Mouse (Mus musculus) gastrocnemius, postnatal 36 days (tissue): ENCODE measurements around the gene Olfr1369-ps1. TPM values are rescaled to one million over a fixed set of nuclear protein-coding genes. Genes with fewer than 3 reads are reported as not detected.
"Not testable (repeated sequence)": the region's sequence is repeated elsewhere in the genome, so short reads cannot be mapped to it uniquely, and the experiment has no call there.

ENCODE experiments used
- DNase-seq, 2 experiments: peaks; one replicate each; pipeline ENCODE4 v3.0.0; 2022
- intact Hi-C: fragments of 180-260 bp; cut with DNase I; formaldehyde crosslinking; loops from one replicate; pipeline ENCODE4 v1.15.1; 2025
- long read RNA-seq, 2 experiments: library from polyadenylated mRNA; stranded (forward); transcript quantifications; one replicate each; pipeline ENCODE4 v2.0.0; 2021
- total RNA-seq, 2 experiments: library from RNA; stranded (reverse); gene quantifications; 2 replicates each; pipeline ENCODE4 v1.2.3; 2021

Gene Olfr1369-ps1
- total RNA-seq = not detected
- long read RNA-seq, experiment 1 = 0 reads
- long read RNA-seq, experiment 2 = 0 reads

DNA sequence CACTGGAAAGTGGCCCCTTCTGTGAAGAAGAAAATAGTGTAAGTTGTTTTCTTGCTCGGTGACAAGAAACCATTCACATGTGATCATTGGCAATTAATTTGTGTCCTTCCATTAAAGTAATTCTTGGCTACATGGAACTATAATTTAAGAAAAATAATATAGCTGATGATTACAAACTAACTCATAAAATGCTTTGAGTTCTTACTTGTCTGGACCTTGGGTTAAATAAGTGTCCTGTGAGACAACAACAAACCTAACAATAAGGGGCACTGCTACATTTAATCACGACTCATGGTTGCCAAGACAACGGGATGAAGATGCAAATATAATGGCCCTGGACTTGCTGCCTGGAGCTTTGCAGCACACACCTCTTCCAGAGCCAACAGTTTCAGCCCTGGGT, at the start of gene Olfr1369-ps1:
TSS of gene Olfr1369-ps1 (plus strand) at position 301 of the 400 bp plus-strand sequence.
- intact Hi-C loops, DNase-seq: not testable (repeated sequence)

DNA sequence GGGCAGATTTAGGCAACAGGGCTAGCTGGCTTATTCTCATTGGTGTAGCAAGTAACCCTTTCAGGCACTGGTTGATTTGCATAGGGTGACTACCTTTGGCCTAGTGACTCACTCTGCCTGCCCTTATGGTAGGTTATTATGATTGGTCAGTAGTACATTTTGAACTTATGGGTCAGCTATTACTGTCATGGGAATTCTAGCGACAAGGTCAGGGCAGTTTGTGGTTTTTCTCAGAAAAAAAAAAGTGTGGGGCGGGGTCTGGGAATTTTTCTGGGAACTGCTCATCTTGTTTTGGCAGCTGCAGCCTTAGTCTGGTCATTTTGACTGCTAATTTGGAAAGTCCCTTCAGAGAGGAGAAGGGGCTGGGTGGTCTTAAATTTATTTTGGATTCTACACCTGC, 45.3 kb upstream of the Olfr1369-ps1 start:
- intact Hi-C loops = no loop called here

DNA sequence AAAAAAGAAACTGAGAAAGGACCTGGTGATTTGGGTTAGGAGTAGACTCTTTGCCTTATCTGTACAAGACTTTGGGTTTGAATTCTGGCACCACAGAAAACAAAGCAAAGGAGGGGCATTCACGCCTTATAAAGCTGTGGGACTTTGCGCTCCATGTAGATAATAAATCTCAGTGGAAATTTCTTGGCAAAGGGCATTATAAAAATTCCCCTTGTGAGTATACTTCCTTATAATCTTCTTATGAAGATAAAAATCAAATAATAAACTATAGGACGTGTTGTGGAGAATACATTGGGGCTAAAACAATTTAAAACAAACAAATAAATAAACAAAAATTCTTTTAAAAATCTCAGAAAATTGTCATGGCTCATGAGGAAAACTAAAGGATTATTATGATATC, 36.4 kb upstream of the Olfr1369-ps1 start, which contains the start of gene Olfr1370:
TSS of gene Olfr1370 (minus strand) at position 101 of the 400 bp plus-strand sequence.
- intact Hi-C loops = no loop called here

More for the DNA sequence above, 45.3 kb upstream of the Olfr1369-ps1 start:
- DNase-seq = no peak

DNA sequence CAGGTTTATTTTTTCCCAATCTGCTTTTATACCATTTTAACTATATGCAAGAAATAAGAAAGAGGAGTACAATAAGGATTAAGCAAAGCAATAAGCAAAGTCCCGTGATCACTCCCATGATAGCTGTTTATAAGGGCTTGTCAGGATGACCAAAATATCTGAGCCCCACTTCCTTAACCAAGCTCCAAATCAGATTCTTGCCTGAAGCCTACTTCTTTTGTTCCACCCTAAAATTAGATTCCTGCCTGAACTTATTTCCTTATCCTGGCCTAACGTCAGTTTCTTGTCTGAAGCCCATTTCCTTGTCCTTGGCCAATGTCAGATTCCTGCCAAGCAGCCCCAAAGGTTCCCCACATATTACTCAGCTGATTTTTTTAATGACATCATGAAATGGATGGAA, 28.6 kb upstream of the Olfr1369-ps1 start:
- intact Hi-C loops = no loop called here
- no peak for DNase-seq

More for the DNA sequence above, 36.4 kb upstream of the Olfr1369-ps1 start, which contains the start of gene Olfr1370:
- DNase-seq = no peak

DNA sequence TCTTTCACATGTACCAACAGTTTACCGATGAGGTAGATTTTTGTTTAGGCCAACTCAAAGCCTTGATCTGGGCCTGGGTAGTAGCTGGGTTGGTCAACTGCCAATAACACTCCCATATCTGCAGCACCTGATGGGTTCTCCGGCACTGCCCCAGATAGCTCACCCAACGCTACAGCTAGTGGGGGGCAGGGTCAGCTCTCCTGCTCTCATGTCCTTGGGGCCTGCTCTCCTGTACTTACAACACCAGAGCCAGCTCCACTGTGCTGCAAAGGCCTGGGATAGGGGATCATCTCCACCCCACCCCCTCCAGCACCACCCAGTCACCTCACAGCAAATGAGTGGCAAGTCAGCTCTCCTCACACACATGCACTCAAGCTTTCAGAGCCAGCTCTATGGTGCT, 1.5 kb upstream of the Olfr1369-ps1 start:
- intact Hi-C loops = no loop called here
- no peak for DNase-seq

DNA sequence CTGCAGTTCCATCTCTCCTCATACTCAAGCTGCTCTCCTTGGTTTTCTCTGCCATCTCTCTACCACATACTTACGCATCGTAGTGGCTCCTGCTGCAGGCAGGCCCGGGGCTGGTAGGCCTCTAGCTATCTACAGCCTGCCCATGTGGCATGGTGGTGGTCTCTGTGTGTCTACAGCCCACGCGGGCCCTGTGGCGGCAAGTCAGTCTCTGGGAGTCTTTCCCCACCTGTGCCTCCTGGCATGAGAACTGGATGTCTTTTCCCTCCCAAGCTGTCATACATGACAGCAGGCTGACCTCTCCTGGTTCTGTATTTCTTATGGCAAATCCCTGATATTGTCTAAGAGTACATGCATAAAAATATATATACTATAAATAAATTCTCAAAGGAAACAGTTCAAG, 842 bp upstream of the Olfr1369-ps1 start:
- intact Hi-C loops = no loop called here
- no peak for DNase-seq

DNA sequence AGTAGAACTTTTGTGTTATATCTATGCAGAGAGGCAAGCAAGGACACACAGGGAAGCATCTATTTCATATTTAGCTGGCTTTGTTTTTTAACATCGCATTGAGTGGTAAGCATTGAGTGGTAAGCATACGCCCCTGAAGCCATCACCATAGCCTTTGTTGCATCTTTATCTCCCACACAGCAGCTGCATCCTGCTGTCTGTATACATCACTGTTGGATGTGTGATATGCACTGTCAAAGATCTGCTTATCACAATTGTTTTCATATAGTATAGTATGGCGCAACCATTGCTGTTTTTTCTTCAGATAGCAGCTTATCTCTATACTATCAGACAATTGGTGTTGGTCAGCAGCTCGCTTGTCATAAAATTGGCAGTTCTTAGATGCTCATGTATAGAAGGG, 2.8 kb downstream of the Olfr1369-ps1 start:
- intact Hi-C loops = no loop called here
- DNase-seq = no peak

DNA sequence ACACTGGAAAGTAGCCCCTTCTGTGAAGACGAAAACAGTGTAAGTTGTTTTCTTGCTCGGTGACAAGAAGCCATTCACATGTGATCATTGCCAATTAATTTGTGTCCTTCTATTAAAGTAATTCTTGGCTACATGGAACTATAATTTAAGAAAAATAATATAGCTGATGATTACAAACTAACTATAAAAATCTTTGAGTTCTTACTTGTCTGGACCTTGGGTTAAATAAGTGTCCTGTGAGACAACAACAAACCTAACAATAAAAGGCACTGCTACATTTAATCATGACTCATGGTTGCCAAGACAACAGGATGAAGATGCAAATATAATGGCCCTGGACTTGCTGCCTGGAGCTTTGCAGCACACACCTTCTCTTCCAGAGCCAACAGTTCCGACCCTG, 18.1 kb downstream of the Olfr1369-ps1 start, which contains the start of gene Olfr263:
TSS of gene Olfr263 (plus strand) at position 301 of the 400 bp plus-strand sequence.
- intact Hi-C loops, DNase-seq: not testable (repeated sequence)

DNA sequence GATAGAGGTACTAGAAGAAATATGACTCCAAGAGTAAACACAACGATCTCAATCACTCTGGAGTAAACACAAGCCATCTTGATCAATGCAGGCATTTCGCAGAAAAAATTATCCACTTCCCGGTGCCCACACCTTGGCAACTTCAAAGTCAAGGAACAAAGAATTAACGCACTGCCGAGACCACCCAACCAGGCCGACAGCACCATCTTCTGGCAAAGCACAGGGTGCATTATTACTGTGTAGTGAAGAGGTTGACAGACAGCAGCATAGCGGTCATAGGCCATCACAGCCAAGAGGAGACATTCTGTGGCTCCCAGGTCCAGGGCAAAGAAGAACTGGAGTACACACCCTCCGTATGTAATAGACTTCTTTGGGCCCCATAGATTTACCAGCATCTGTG, 31.1 kb downstream of the Olfr1369-ps1 start:
- intact Hi-C loops = no loop called here

DNA sequence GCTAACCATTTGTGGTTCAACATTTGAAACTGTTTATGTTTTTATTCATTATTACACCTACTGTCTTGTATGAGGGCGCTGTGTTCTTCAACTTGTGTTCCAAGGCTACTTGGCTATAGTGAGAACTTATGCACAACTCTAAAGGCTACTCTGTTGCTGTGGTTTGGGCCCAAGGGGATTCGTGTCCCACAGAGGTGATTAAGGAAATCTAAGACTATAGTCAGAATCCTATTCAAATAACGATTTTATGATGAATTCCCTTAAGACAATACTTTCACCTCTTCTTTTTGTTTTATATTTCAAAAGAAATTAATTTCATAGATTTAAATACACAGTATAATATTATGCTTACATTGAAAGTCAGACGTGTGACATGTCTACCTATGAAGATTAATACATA, 34.5 kb downstream of the Olfr1369-ps1 start, which contains the start of gene Olfr1368:
TSS of gene Olfr1368 (minus strand) at position 101 of the 400 bp plus-strand sequence.
- DNase-seq = no peak
- intact Hi-C loops = no loop called here

More for the DNA sequence above, 31.1 kb downstream of the Olfr1369-ps1 start:
- DNase-seq = no peak

DNA sequence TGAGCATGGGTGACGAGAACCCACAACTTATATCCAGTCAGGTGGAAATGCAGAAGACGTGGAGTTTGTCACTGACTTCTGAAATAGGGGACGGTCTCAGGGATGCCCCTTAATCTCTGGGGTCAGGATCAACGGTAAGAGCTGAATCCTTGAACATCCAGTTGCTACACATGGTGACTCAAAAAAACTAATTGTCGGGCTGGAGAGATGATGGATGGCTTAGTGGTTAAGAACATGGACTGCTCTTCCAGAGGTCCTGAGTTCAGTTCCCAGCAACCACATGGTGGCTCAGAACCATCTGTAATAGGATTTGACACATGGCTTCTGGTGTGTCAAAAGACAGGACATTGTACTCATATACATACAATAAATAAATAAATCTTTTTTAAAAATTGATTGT, 44.6 kb downstream of the Olfr1369-ps1 start:
- intact Hi-C loops = loop anchor here (5.0 to 10.0 kb wide), 3 partner anchors 211 to 841 kb away; no protein-coding TSS in a partner anchor

DNA sequence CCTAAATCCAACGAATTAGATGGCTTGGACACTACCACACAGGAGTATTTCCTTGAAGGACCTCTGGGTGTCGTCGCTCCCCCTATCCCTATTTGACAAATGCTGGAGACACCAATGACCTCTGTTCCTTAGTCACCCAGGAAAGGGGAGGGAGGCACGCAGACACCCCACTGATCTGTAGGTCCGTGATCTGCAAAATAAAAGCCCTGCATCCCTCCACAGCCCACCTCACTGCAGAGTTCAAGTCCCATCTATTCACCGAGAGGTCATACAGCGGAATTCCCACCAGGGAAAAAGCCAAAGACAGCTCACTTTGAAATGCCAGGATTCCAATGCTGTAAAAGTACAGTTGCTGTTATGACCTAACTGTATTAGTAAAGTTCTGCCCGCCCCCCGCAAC, 46.8 kb downstream of the Olfr1369-ps1 start:
- intact Hi-C loops = loop anchor here (5.0 to 10.0 kb wide), 3 partner anchors 213 to 843 kb away; no protein-coding TSS in a partner anchor

More for the DNA sequence above, 44.6 kb downstream of the Olfr1369-ps1 start:
- DNase-seq = no peak

DNA sequence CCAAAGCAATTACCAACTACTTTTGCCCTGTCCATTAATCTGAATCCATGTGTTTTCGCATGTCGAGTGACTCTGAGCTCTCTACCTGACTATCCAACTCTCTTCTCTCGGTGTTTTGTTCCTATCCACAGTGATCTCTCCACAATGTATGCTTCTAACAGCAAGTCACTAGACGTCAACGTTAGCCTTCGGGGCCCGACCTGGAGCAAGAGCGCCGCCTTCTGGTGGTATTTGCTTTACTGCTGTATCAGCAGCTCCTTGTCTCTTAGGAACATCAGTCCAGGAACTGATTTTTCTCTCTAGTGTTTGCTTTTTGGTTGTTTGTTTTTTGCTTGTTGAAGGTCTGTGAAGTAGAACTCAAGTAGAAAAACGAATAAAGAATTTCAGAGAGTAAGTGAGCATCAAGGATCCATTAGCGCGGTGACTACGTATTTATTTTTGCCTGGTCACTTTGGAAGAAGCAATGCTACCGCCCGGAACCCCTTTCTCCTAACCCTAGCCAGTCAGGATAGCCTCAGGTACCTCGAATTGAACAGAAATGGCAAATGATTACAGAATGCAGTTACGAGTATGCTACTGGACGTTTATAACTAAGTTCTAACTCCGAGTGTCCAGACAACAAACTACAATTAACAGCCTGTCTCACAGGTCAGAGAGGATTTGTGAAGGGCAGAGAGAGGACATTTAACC, 47.6 kb downstream of the Olfr1369-ps1 start:
- peak; percentile 68 to 81 for DNase-seq
- intact Hi-C loops = loop anchor here (5.0 to 10.0 kb wide), 3 partner anchors 214 to 844 kb away; no protein-coding TSS in a partner anchor

More for the DNA sequence above, 46.8 kb downstream of the Olfr1369-ps1 start:
- DNase-seq = no peak

DNA sequence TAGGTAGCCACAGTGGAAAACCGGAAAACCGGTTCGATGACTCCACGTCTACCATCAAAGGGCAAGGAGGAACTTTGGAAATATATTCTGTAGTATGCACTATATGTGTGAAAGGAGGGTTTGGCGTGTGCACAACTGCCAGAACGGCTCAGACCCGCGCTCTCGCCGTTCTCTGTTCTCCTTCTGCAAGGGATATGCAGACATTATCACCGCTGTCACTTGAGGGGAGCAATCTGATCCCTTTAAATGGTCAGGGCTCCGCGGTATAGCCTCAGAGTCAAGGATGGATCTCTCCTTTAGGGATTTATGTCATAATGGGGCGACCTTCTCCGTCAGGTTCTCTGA, 48.2 kb downstream of the Olfr1369-ps1 start:
- intact Hi-C loops = loop anchor here (5.0 to 10.0 kb wide), 3 partner anchors 215 to 845 kb away; no protein-coding TSS in a partner anchor
- no peak for DNase-seq

DNA sequence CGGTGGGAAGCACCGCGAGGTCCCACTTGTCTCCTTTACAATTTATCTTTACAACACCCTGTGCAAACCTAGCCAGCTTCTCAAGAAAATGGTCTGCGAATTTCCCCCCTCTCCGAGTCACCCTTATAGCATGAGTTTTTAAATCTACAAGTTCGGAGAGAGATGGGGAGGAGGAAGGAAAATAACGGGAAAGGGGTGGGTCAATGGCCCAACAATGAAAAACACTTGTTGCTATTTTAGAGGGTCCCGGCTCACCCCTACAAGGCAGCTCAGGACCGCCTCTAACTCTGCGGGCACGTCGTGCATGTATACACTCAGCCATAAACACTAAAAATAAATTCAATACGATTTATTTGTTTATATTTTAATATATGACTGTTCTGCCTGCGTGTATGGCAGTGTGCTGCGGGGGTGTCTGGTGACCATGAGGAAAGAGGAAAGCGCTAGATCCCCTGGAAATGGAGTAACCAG, 48.8 kb downstream of the Olfr1369-ps1 start:
- no peak for DNase-seq
- intact Hi-C loops = loop anchor here (5.0 kb wide), 2 partner anchors 72 to 867 kb away; no protein-coding TSS in a partner anchor

DNA sequence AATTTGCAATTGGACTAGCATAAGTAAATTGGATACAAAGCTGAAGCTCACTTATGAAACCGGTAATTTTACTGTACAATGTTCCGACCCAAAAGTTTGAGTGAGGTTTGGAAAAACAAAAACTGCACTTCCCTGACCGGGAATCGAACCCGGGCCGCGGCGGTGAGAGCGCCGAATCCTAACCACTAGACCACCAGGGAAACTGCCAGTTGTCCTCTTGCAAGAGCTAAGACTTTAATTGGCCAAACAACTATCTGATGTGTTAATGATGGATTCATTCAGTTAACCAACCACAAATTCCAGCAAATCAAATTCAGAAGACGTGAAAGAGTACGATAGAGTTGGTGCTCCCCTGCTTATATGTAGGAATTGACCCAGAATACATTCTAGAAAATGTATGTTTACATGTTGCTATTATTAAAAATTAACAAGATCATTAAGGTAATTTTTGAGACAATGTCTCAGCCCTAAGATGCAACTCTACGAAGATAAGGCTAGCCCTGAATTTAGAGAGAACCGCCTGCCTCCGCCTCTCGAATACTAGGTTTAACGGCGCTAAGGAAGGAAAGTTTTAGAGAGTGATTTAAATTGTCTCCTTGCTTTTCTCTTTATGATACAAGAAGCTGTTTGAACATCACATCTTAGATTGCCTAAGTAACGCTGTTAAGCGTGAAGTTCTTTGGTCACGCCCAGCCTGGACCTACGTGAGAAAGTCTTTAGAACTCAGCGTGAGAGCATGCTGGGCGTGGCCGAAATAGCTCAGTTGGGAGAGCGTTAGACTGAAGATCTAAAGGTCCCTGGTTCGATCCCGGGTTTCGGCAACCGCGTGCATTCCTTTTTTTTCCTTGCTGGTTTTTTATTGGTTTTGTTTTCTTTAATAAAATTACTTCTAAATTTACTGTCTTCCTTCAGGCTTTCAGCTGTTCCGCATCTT, 49.6 kb downstream of the Olfr1369-ps1 start:
- intact Hi-C loops = loop anchor here (5.0 kb wide), 2 partner anchors 71 to 866 kb away; no protein-coding TSS in a partner anchor
- peak; percentile 84 to 92 for DNase-seq

DNA sequence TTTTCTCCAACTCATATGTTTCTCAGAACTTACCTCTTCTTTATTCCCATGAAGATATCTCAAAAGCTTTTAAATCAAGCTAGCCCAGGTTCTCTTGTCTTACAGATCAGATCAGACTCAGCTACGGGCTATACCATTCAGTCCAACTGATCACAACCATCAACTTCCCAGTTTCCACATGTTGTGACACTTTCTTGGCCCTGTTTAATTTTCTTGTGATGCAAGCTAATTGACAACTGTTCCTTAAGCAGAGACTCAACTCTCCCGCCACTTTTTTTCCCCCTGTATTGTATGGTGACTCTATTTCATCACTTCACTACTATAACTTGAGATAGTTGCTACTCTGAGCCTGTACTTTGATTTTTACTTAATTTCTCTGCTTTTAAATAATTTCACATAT, 50.3 kb downstream of the Olfr1369-ps1 start:
- intact Hi-C loops = loop anchor here (5.0 kb wide), 2 partner anchors 71 to 866 kb away; no protein-coding TSS in a partner anchor
- no peak for DNase-seq

DNA sequence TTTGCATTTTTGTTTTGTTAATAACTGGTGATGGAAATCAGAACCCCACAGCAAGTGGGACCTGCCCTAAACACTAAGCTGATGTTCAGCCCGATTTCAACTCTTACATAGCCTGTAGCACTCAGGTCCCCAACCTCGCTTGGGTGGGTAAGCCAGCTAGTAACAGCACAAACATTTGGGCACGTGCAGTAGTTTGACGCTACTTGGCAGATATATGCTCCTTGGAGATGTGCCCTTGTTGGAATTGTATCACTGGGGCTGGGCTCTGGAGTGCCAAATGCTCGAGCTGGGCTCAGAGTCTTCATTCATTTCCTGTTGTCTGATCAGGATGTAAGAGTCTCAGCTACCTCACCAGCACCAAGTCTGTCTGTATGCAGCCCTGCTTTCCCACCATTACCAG, 51.3 kb downstream of the Olfr1369-ps1 start:
- intact Hi-C loops = loop anchor here (5.0 kb wide), 2 partner anchors 70 to 865 kb away; no protein-coding TSS in a partner anchor
- no peak for DNase-seq

DNA sequence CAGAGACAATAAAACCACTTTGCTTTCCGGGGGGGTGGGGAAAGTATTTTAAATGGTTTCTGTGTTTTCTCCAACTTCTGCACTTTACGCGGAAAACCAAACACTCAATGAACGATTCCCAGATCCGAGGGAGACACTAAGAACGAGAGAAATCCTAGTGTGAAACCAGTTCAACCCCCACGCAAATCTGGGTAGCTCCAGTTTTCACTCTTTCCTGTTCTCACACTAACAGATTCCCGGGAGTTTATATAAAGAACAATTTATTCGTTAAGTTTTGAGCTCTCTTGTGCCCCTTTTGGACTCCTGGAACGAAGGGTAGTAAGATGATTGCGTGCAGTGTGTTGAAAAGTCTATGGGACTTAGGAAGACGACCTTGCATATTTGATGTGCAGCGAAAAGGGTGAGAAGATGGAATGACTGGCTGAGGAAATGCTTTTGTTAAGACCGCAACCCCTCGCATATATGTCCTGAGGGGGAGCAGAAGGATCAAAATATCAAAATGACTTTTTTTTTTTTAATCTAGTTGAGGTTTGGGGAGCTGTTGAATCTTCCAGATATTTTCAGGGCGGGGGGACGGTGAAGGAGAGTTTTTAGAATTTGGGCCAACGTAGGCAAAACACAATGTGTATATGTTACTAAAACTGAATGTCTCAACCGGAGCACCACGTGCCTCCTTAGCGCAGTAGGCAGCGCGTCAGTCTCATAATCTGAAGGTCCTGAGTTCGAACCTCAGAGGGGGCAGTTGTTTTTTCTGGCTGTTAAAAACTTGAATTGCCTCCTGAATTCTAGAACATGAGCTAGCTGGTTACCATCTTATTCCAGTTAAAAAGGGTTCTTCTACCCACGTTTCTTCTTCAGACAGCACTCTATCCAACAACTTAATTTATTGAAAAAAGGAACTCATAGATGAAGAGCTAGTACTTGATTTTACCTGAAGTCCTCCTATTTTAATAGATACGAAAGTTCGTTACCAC, 55.9 kb downstream of the Olfr1369-ps1 start:
- intact Hi-C loops = loop anchor here (5.0 kb wide), 2 partner anchors 35 to 110 kb away; no protein-coding TSS in a partner anchor
- peak; percentile 37 to 41 for DNase-seq
